In genomic region chr13:68569589-68570336, GRCm38 (mm10) we compare ENCODE assay signal across 8 mouse cellular contexts. TPM values are rescaled to one million over a fixed set of nuclear protein-coding genes. Genes with fewer than 3 reads are reported as not detected.
DNase-seq lines count a peak whose midpoint lies in the region; ATAC-seq and TF ChIP-seq lines count a peak whose summit lies in the region.
"Had no signal": no experiment of that assay in that cellular context is flagged by ENCODE, and none has a peak within 500 bp of the region (broad histone marks: within the 10 kb centered on the region; RNA-seq: fewer than 3 reads in every experiment).

No protein-coding gene starts in this region.

- TF ChIP-seq POLR2A in MEL (IDR thresholded peaks at IDR 0.05; ENCODE audit: control insufficient read depth in 1 of 2, insufficient read depth in 1 of 2, low read depth in 1 of 2, low read length in 2 of 2, poor library complexity in 1 of 2) = no peak

- peak; percentile 55 to 79 (median 67) for TF ChIP-seq CTCF in MEL (IDR thresholded peaks at IDR 0.05 in 2 of 3, conservative IDR thresholded peaks at IDR 0.05 in 1 of 3; ENCODE audit: control insufficient read depth in 1 of 3, insufficient read depth in 1 of 3, low read depth in 2 of 3, low read length in 3 of 3, poor library complexity in 1 of 3, severe bottlenecking in 1 of 3)

- DNase-seq in CD4-positive, CD25-positive, alpha-beta regulatory T cell, adult 2 months (ENCODE audit: low read depth, low spot score) = peak; percentile 68
- peak; percentile 69 for DNase-seq in MEL (ENCODE audit: low read depth, low spot score)
- DNase-seq in cerebellum, adult 9-11 months = peak; percentile 40
- peak; percentile 59 to 92 for DNase-seq in frontal cortex, adult 2 months (ENCODE audit: extremely low spot score in 1 of 2, low spot score in 1 of 2)
- DNase-seq in kidney, postnatal 10 days = peak; percentile 77
- DNase-seq in lung, adult 18-20 months = peak; percentile 16 to 44

- H3K79me2 ChIP-seq in MEL (ENCODE audit: control insufficient read depth, insufficient read depth, low read length, poor library complexity) = no peaks in the 10 kb centered on the region

- peak; percentile 62 for TF ChIP-seq RAD21 in MEL (IDR thresholded peaks at IDR 0.05; ENCODE audit: low read depth, low read length)

- peak; percentile 63 for ATAC-seq in neural tube, embryonic 15.5 days (ENCODE audit: low FRiP score)

- H3K27me3 ChIP-seq in MEL (ENCODE audit: control insufficient read depth in 1 of 2, insufficient read depth in 2 of 2, low read length in 2 of 2) = no peaks in the 10 kb centered on the region
- no peaks in the 10 kb centered on the region for H3K27me3 ChIP-seq in neural tube, embryonic 15.5 days (replicated peaks)

- no peaks in the 10 kb centered on the region for H3K9me3 ChIP-seq in MEL (replicated peaks; ENCODE audit: insufficient read depth, low read length)
- H3K9me3 ChIP-seq in neural tube, embryonic 15.5 days (replicated peaks) = no peaks in the 10 kb centered on the region

- H3K4me3 ChIP-seq in MEL (ENCODE audit: control insufficient read depth in 1 of 2, insufficient read depth in 1 of 2, low read depth in 2 of 2, low read length in 2 of 2) = no peak overlapping the region
- no peak overlapping the region for H3K4me3 ChIP-seq in neural tube, embryonic 15.5 days (replicated peaks)

- TF ChIP-seq EP300 in MEL (IDR thresholded peaks at IDR 0.05; ENCODE audit: low read depth in 1 of 2, low read length in 2 of 2) = no peak

- no peak overlapping the region for H3K27ac ChIP-seq in MEL (ENCODE audit: control insufficient read depth, low read depth, low read length)
- H3K27ac ChIP-seq in neural tube, embryonic 15.5 days (replicated peaks) = no peak overlapping the region

- 66% methylated on average over 17 of the region's 17 CpGs for WGBS in neural tube, embryonic 15.5 days

- H3K36me3 ChIP-seq in MEL (ENCODE audit: control insufficient read depth in 1 of 2, insufficient read depth in 2 of 2, low read length in 2 of 2) = peaks cover 0 to 7% of the 10 kb centered on the region in 2 experiments; a peak in 2 of 4 replicates
- H3K36me3 ChIP-seq in neural tube, embryonic 15.5 days = peaks cover 57% of the 10 kb centered on the region

- no peaks in the 10 kb centered on the region for H3K4me1 ChIP-seq in MEL (ENCODE audit: control insufficient read depth in 1 of 2, insufficient read depth in 2 of 2, low read length in 2 of 2)
- peaks cover 7% of the 10 kb centered on the region for H3K4me1 ChIP-seq in neural tube, embryonic 15.5 days

- no peak overlapping the region for H3K9ac ChIP-seq in MEL (ENCODE audit: control insufficient read depth, low read depth, low read length, poor library complexity, severe bottlenecking)
- no peak overlapping the region for H3K9ac ChIP-seq in neural tube, embryonic 15.5 days (replicated peaks)

- no peak overlapping the region for H3K4me2 ChIP-seq in neural tube, embryonic 15.5 days

TF ChIP-seq in MEL, 35 proteins besides CTCF, POLR2A, EP300 and RAD21:
- no peak for TF ChIP-seq UBTF (IDR thresholded peaks at IDR 0.05; ENCODE audit: borderline replicate concordance, insufficient read depth, low read depth, low read length)
- TF ChIP-seq SMC3 (IDR thresholded peaks at IDR 0.05; ENCODE audit: low read depth, low read length) = peak; percentile 48

RNA-seq across cellular contexts. Expression of gene Mtrr, which starts 12.2 kb away (rescaled TPM):
- total RNA-seq in MEL (2012; rRNA removed) = 16.3 and 20.8 TPM in 2 replicates
- polyA plus RNA-seq in MEL (2012; ENCODE audit: insufficient read depth in 1 of 2, insufficient read length in 2 of 2, low read depth in 1 of 2, low replicate concordance in 2 of 2, missing spikeins in 1 of 2) = 10 to 100 TPM in 1 of 2 experiments, not detected in 1; 18.0 TPM
- polyA plus RNA-seq in frontal cortex, adult 2 months (2012; rRNA removed) = 9.3 and 11.7 TPM in 2 replicates
- polyA plus RNA-seq in neural tube, embryonic 15.5 days (2015; fragmentation: Nextera tagmentation; extraction: Ambion mirVana) = 14.5 and 15.8 TPM in 2 replicates

RNA-seq across cellular contexts. Expression of gene Fastkd3, which starts 12.3 kb away (rescaled TPM):
- total RNA-seq in MEL (2012; rRNA removed) = 16.7 and 18.8 TPM in 2 replicates
- polyA plus RNA-seq in MEL (2012; ENCODE audit: insufficient read depth in 1 of 2, insufficient read length in 2 of 2, low read depth in 1 of 2, low replicate concordance in 2 of 2, missing spikeins in 1 of 2) = 10 to 100 TPM in 1 of 2 experiments, not detected in 1; 21.5 TPM
- polyA plus RNA-seq in frontal cortex, adult 2 months (2012; rRNA removed) = 15.6 and 20.3 TPM in 2 replicates
- polyA plus RNA-seq in neural tube, embryonic 15.5 days (2015; fragmentation: Nextera tagmentation; extraction: Ambion mirVana) = 19.5 and 24.3 TPM in 2 replicates

RNA-seq across cellular contexts. Expression of gene 1700001L19Rik, which starts 27.5 kb away (rescaled TPM):
- not detected in 2 replicates for total RNA-seq in MEL (2012; rRNA removed)
- not detected for polyA plus RNA-seq in MEL (2012; ENCODE audit: insufficient read depth in 1 of 2, insufficient read length in 2 of 2, low read depth in 1 of 2, low replicate concordance in 2 of 2, missing spikeins in 1 of 2)
- 14.6 and 20.3 TPM in 2 replicates for polyA plus RNA-seq in frontal cortex, adult 2 months (2012; rRNA removed)
- polyA plus RNA-seq in neural tube, embryonic 15.5 days (2015; fragmentation: Nextera tagmentation; extraction: Ambion mirVana) = 4.8 and 5.9 TPM in 2 replicates
- polyA plus RNA-seq: liver, embryonic 16.5 days had no signal
